Mouse (Mus musculus): ENCODE results near the gene Sdhc.

Sdhc gene

GRCm38 (mm10) chr1:171149974-171150760 lies at the start of gene Sdhc, which contains the start of gene Mpz:
Gene Sdhc (minus strand): TSS chr1:171150603.
Gene Mpz (plus strand): TSS chr1:171150711.
- peak; percentile 86 for DNase-seq (ENCODE audit: low read depth, low spot score)

GRCm38 (mm10) chr1:171199532-171199931 lies 49.1 kb upstream of the Sdhc start:
- no peak for DNase-seq (ENCODE audit: low read depth, low spot score)

GRCm38 (mm10) chr1:171195887-171196397 lies 45.5 kb upstream of the Sdhc start, which contains the start of gene Pcp4l1:
Gene Pcp4l1 (minus strand): TSS chr1:171196268.
- peak; percentile 52 for DNase-seq (ENCODE audit: low read depth, low spot score)

- DNase-seq (ENCODE audit: low read depth, low spot score): no peak
Measured at GRCm38 (mm10) chr1:171195046-171195822, 44.8 kb upstream of the Sdhc start.

GRCm38 (mm10) chr1:171193911-171194830 lies 43.8 kb upstream of the Sdhc start:
- no peak for DNase-seq (ENCODE audit: low read depth, low spot score)

- no peak for DNase-seq (ENCODE audit: low read depth, low spot score)
Measured at GRCm38 (mm10) chr1:171193093-171193840, 42.9 kb upstream of the Sdhc start.

- no peak for DNase-seq (ENCODE audit: low read depth, low spot score)
Measured at GRCm38 (mm10) chr1:171192283-171192682, 41.9 kb upstream of the Sdhc start.

GRCm38 (mm10) chr1:171190832-171191231 lies 40.4 kb upstream of the Sdhc start:
- DNase-seq (ENCODE audit: low read depth, low spot score): no peak

GRCm38 (mm10) chr1:171189476-171190114 lies 39.2 kb upstream of the Sdhc start:
- DNase-seq (ENCODE audit: low read depth, low spot score): no peak

GRCm38 (mm10) chr1:171189046-171189445 lies 38.6 kb upstream of the Sdhc start:
- DNase-seq (ENCODE audit: low read depth, low spot score): no peak

GRCm38 (mm10) chr1:171187851-171188700 lies 37.7 kb upstream of the Sdhc start:
- DNase-seq (ENCODE audit: low read depth, low spot score): no peak

- no peak for DNase-seq (ENCODE audit: low read depth, low spot score)
Measured at GRCm38 (mm10) chr1:171185655-171186054, 35.3 kb upstream of the Sdhc start.

GRCm38 (mm10) chr1:171184314-171184713 lies 33.9 kb upstream of the Sdhc start:
- DNase-seq (ENCODE audit: low read depth, low spot score): no peak

- no peak for DNase-seq (ENCODE audit: low read depth, low spot score)
Measured at GRCm38 (mm10) chr1:171183620-171184019, 33.2 kb upstream of the Sdhc start.

- DNase-seq (ENCODE audit: low read depth, low spot score): no peak
Measured at GRCm38 (mm10) chr1:171183025-171183424, 32.6 kb upstream of the Sdhc start.

GRCm38 (mm10) chr1:171179487-171180171 lies 29.2 kb upstream of the Sdhc start:
- no peak for DNase-seq (ENCODE audit: low read depth, low spot score)

- DNase-seq (ENCODE audit: low read depth, low spot score): no peak
Measured at GRCm38 (mm10) chr1:171172779-171173178, 22.4 kb upstream of the Sdhc start.

GRCm38 (mm10) chr1:171171138-171171537 lies 20.7 kb upstream of the Sdhc start:
- no peak for DNase-seq (ENCODE audit: low read depth, low spot score)

- DNase-seq (ENCODE audit: low read depth, low spot score): no peak
Measured at GRCm38 (mm10) chr1:171169913-171170312, 19.5 kb upstream of the Sdhc start.
